Mouse (Mus musculus) heart, postnatal 4 days (tissue): Measurements from ENCODE around the gene Dynlt1c. TPM values are rescaled to one million over a fixed set of nuclear protein-coding genes. Genes with fewer than 3 reads are reported as not detected.
"Not testable (repeated sequence)": the region's sequence is repeated elsewhere in the genome, so short reads cannot be mapped to it uniquely, and the experiment has no call there.

Experiments
- DNase-seq: peaks from one replicate; pipeline ENCODE4 v3.0.0; 2021
- total RNA-seq, 2 experiments: library from RNA; stranded (reverse); gene quantifications; 2 replicates each; pipeline ENCODE4 v1.2.3; 2021

Dynlt1c gene
- total RNA-seq, 2 experiments from 2014 or later: 5.4 to 8.7 TPM

- DNase-seq: not testable (repeated sequence)
Observed at GRCm38 (mm10) chr17:6620035-6620434, 18.6 kb downstream of the Dynlt1c start.

- DNase-seq: not testable (repeated sequence)
Observed at GRCm38 (mm10) chr17:6620730-6621451, 19.4 kb downstream of the Dynlt1c start.

GRCm38 (mm10) chr17:6621976-6622375 is 20.5 kb downstream of the Dynlt1c start:
- not testable (repeated sequence) for DNase-seq

GRCm38 (mm10) chr17:6624926-6625558 is 23.6 kb downstream of the Dynlt1c start:
- DNase-seq: not testable (repeated sequence)

GRCm38 (mm10) chr17:6630398-6630797 is 28.9 kb downstream of the Dynlt1c start:
- not testable (repeated sequence) for DNase-seq

- DNase-seq: not testable (repeated sequence)
Observed at GRCm38 (mm10) chr17:6632850-6633249, 31.4 kb downstream of the Dynlt1c start.

GRCm38 (mm10) chr17:6635781-6636180 is 34.3 kb downstream of the Dynlt1c start:
- not testable (repeated sequence) for DNase-seq

- DNase-seq: no peak
Observed at GRCm38 (mm10) chr17:6636861-6637260, 35.4 kb downstream of the Dynlt1c start.

GRCm38 (mm10) chr17:6637434-6637833 is 36.0 kb downstream of the Dynlt1c start:
- DNase-seq: not testable (repeated sequence)

GRCm38 (mm10) chr17:6638444-6638843 is 37.0 kb downstream of the Dynlt1c start:
- DNase-seq: not testable (repeated sequence)

- not testable (repeated sequence) for DNase-seq
Observed at GRCm38 (mm10) chr17:6639486-6639885, 38.0 kb downstream of the Dynlt1c start.

GRCm38 (mm10) chr17:6640044-6640637 is 38.7 kb downstream of the Dynlt1c start:
- not testable (repeated sequence) for DNase-seq

GRCm38 (mm10) chr17:6640771-6641429 is 39.4 kb downstream of the Dynlt1c start:
- not testable (repeated sequence) for DNase-seq

- DNase-seq: not testable (repeated sequence)
Observed at GRCm38 (mm10) chr17:6644210-6644609, 42.7 kb downstream of the Dynlt1c start.

- DNase-seq: not testable (repeated sequence)
Observed at GRCm38 (mm10) chr17:6644673-6645072, 43.2 kb downstream of the Dynlt1c start.

GRCm38 (mm10) chr17:6645668-6646067 is 44.2 kb downstream of the Dynlt1c start:
- not testable (repeated sequence) for DNase-seq

- not testable (repeated sequence) for DNase-seq
Observed at GRCm38 (mm10) chr17:6646841-6647240, 45.4 kb downstream of the Dynlt1c start.

GRCm38 (mm10) chr17:6647452-6647851 is 46.0 kb downstream of the Dynlt1c start:
- DNase-seq: not testable (repeated sequence)

- not testable (repeated sequence) for DNase-seq
Observed at GRCm38 (mm10) chr17:6650904-6651565, 49.6 kb downstream of the Dynlt1c start.

- DNase-seq: not testable (repeated sequence)
Observed at GRCm38 (mm10) chr17:6653341-6653946, 52.0 kb downstream of the Dynlt1c start.

- peak; percentile 77 for DNase-seq
Observed at GRCm38 (mm10) chr17:6655087-6655511, 53.6 kb downstream of the Dynlt1c start.
